Comparison of ENCODE assay signal across 8 mouse cellular contexts in the genomic region with DNA sequence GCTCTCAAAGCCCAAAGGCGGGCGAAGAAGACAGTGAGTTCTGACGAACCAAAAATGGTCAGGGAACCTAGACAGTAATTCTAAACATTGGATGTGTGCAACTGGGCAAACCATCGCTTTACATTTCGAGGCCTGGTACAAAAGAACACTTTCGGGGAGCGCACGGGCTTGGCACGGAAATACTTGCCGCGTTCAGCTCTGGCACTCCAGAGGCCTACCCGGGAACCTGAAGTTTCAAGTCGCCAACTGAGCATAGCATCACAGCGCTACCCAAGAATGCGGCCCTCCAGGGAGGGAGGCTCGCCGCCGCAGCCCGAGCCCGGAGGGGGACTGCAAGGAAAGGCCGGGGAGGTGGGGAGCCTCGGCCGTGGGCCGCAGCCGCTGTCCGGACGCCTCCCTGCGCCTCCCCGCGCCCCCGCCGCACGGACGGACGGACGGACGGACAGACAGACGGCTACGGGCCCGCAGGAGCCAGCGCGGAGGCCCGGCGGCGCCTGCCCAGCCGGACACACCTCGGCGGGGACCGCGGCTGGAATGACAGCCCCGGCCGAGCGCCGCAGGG. TPM values are rescaled to one million over a fixed set of nuclear protein-coding genes. Genes with fewer than 3 reads are reported as not detected.
A peak's percentile ranks its signal among the peaks of the same experiment; 100 is the strongest.
DNase-seq lines count a peak whose midpoint lies in the region; ATAC-seq and TF ChIP-seq lines count a peak whose summit lies in the region.

No protein-coding gene starts in this region.

- H3K27ac ChIP-seq in forebrain, embryonic 10.5 days, result peak overlapping the region; percentile 94
- peak overlapping the region; percentile 90 for H3K27ac ChIP-seq in heart, embryonic 16.5 days (ENCODE audit: low read length)
- peak overlapping the region; percentile 77 for H3K27ac ChIP-seq in liver, postnatal 0 days (ENCODE audit: low read depth)
- peak overlapping the region; percentile 74 for H3K27ac ChIP-seq in neural tube, embryonic 12.5 days

- H3K36me3 ChIP-seq in forebrain, embryonic 10.5 days (replicated peaks), result peaks cover 26% of the 10 kb centered on the region
- H3K36me3 ChIP-seq in heart, embryonic 16.5 days (ENCODE audit: control insufficient read depth, insufficient read depth), result peaks cover 13% of the 10 kb centered on the region
- peaks cover 19% of the 10 kb centered on the region for H3K36me3 ChIP-seq in liver, postnatal 0 days (replicated peaks; ENCODE audit: insufficient read depth, low read length)
- peaks cover 20% of the 10 kb centered on the region for H3K36me3 ChIP-seq in neural tube, embryonic 12.5 days

- peak; percentile 42 for DNase-seq in ES-CJ7 (ENCODE audit: low read depth, low spot score)
- peak; percentile 25 for DNase-seq in c-Kit-positive CD71-negative TER-119-negative erythroid progenitor cells, embryonic 14.5 days (ENCODE audit: low read depth)
- peak; percentile 60 for DNase-seq in forebrain, embryonic 10.5 days (ENCODE audit: extremely low spot score, low spot score)
- DNase-seq in kidney, postnatal 14 days, result peak; percentile 69
- peak; percentile 67 for DNase-seq in liver, postnatal 0 days
- DNase-seq in testis, postnatal 10 days (ENCODE audit: low spot score), result peak; percentile 68

- peak overlapping the region; percentile 96 for H3K9ac ChIP-seq in heart, embryonic 16.5 days (ENCODE audit: low read length)
- H3K9ac ChIP-seq in liver, postnatal 0 days (replicated peaks), result peak overlapping the region; percentile 90
- peak overlapping the region; percentile 95 for H3K9ac ChIP-seq in neural tube, embryonic 12.5 days

- peaks cover 21% of the 10 kb centered on the region for H3K4me1 ChIP-seq in forebrain, embryonic 10.5 days
- peaks cover 11% of the 10 kb centered on the region for H3K4me1 ChIP-seq in heart, embryonic 16.5 days (ENCODE audit: control insufficient read depth, insufficient read depth, low read length)
- peaks cover 5% of the 10 kb centered on the region for H3K4me1 ChIP-seq in liver, postnatal 0 days (ENCODE audit: insufficient read depth)
- H3K4me1 ChIP-seq in neural tube, embryonic 12.5 days, result peaks cover 7% of the 10 kb centered on the region; the same call in 1 of the 2 replicates

- no peaks in the 10 kb centered on the region for H3K9me3 ChIP-seq in forebrain, embryonic 10.5 days
- H3K9me3 ChIP-seq in heart, embryonic 16.5 days (replicated peaks; ENCODE audit: control insufficient read depth, low read length), result no peaks in the 10 kb centered on the region
- H3K9me3 ChIP-seq in liver, postnatal 0 days (ENCODE audit: low read length), result no peaks in the 10 kb centered on the region
- H3K9me3 ChIP-seq in neural tube, embryonic 12.5 days, result no peaks in the 10 kb centered on the region

- no peak for TF ChIP-seq EP300 in liver, postnatal 0 days (IDR thresholded peaks at IDR 0.05; ENCODE audit: low read depth)

- H3K4me3 ChIP-seq in forebrain, embryonic 10.5 days, result peak overlapping the region; percentile 99
- peak overlapping the region; percentile 97 for H3K4me3 ChIP-seq in heart, embryonic 16.5 days (ENCODE audit: low read length)
- peak overlapping the region; percentile 83 for H3K4me3 ChIP-seq in liver, postnatal 0 days (ENCODE audit: low read depth, low read length)
- peak overlapping the region; percentile 100 for H3K4me3 ChIP-seq in neural tube, embryonic 12.5 days

- peak overlapping the region; percentile 75 for H3K4me2 ChIP-seq in heart, embryonic 16.5 days (ENCODE audit: low read depth, low read length)
- H3K4me2 ChIP-seq in liver, postnatal 0 days (ENCODE audit: low read depth, low read length), result peak overlapping the region; percentile 84
- H3K4me2 ChIP-seq in neural tube, embryonic 12.5 days (replicated peaks), result peak overlapping the region; percentile 70

- no peak for TF ChIP-seq CTCF in liver, postnatal 0 days (IDR thresholded peaks at IDR 0.05; ENCODE audit: low read depth)

- WGBS in forebrain, embryonic 10.5 days, result under 1% methylated on average over 52 of the region's 54 CpGs
- under 1% methylated on average over 37 of the region's 54 CpGs for WGBS in heart, embryonic 16.5 days
- WGBS in liver, postnatal 0 days (ENCODE audit: insufficient replicate concordance), result 2% methylated on average over 41 of the region's 54 CpGs
- WGBS in neural tube, embryonic 12.5 days, result under 1% methylated on average over 54 of the region's 54 CpGs

- peak; percentile 69 for ATAC-seq in heart, embryonic 16.5 days (replicated peaks; ENCODE audit: extremely low read depth, insufficient read depth, low FRiP score)
- ATAC-seq in liver, postnatal 0 days, result peak; percentile 74
- peak; percentile 82 for ATAC-seq in neural tube, embryonic 12.5 days (ENCODE audit: low FRiP score, low read depth)

- H3K27me3 ChIP-seq in forebrain, embryonic 10.5 days (ENCODE audit: poor library complexity, severe bottlenecking), result no peaks in the 10 kb centered on the region
- H3K27me3 ChIP-seq in heart, embryonic 16.5 days (ENCODE audit: control insufficient read depth, insufficient read depth, low read length), result no peaks in the 10 kb centered on the region
- no peaks in the 10 kb centered on the region for H3K27me3 ChIP-seq in liver, postnatal 0 days (ENCODE audit: insufficient read depth, low read length)
- H3K27me3 ChIP-seq in neural tube, embryonic 12.5 days (replicated peaks), result no peaks in the 10 kb centered on the region

RNA-seq across cellular contexts. Expression of gene Phc3, which starts 0.6 kb away (rescaled TPM):
- 4.7 and 5.9 TPM in 2 replicates for polyA plus RNA-seq in forebrain, embryonic 10.5 days (2016; fragmentation: Nextera tagmentation; extraction: Ambion mirVana)
- polyA plus RNA-seq in heart, embryonic 16.5 days (2015; fragmentation: Nextera tagmentation; extraction: Ambion mirVana), result 5.6 and 5.8 TPM in 2 replicates
- polyA plus RNA-seq in liver, postnatal 0 days (2015; fragmentation: Nextera tagmentation; extraction: Ambion mirVana), result 1.4 TPM in 2 replicates
- polyA plus RNA-seq in neural tube, embryonic 12.5 days (2016; fragmentation: Nextera tagmentation; extraction: Ambion mirVana), result 5.0 and 6.3 TPM in 2 replicates

RNA-seq across cellular contexts. Expression of gene Prkci, which starts 26.9 kb away (rescaled TPM):
- 37.7 and 39.2 TPM in 2 replicates for polyA plus RNA-seq in forebrain, embryonic 10.5 days (2016; fragmentation: Nextera tagmentation; extraction: Ambion mirVana)
- polyA plus RNA-seq in heart, embryonic 16.5 days (2015; fragmentation: Nextera tagmentation; extraction: Ambion mirVana), result 16.9 and 17.1 TPM in 2 replicates
- 3.8 TPM in 2 replicates for polyA plus RNA-seq in liver, postnatal 0 days (2015; fragmentation: Nextera tagmentation; extraction: Ambion mirVana)
- polyA plus RNA-seq in neural tube, embryonic 12.5 days (2016; fragmentation: Nextera tagmentation; extraction: Ambion mirVana), result 34.6 and 37.9 TPM in 2 replicates

Comparison
In these comparisons a context has a peak if more than half of its experiments do, and no peak if none do; other contexts are left out.
1. Peak in every context shown above with its lines: DNase-seq, ATAC-seq, H3K4me3 ChIP-seq and H3K27ac ChIP-seq.